Mouse (Mus musculus) cortical plate, adult 2 months (tissue): ENCODE data around the gene Akap1.

Experiments
- CTCF ChIP-seq: fragments of 200-500 bp; IDR thresholded peaks from 2 replicates; pipeline ENCODE4 v1.5.1; 2011; ENCODE audit warnings: mild to moderate bottlenecking, control low read depth, low read length; ENCODE audit not compliant: insufficient read depth; ENCODE audit errors: extremely low read depth
- POLR2A ChIP-seq: fragments of 200-500 bp; IDR thresholded peaks from 2 replicates; pipeline ENCODE4 v1.6.1; 2011; ENCODE audit warnings: mild to moderate bottlenecking, low read length, control low read depth; ENCODE audit not compliant: insufficient read depth; ENCODE audit errors: extremely low read depth

DNA sequence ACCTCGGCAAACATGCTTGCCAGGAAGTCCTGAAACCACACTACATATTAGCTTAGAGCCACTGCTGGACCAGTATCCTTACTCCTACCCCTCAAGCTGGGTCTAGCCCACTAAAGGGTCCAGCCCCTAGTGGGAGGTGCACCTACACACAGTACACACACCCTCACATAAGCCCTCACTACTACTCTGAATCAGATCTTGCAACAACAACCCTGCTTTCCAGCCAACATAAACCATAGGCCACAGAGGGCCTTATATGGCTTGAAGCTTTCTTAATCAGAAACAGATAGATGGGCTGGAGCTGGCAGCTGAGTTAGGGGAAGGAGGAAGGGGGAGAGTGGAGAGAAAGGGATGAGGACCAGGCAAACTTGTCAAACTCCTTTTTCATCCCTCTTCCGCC, 8.0 kb downstream of the Akap1 start:
- TF ChIP-seq CTCF: no peak
- no peak for TF ChIP-seq POLR2A
